Comparison of ENCODE assay signal across 39 mouse cellular contexts in the genomic region with DNA sequence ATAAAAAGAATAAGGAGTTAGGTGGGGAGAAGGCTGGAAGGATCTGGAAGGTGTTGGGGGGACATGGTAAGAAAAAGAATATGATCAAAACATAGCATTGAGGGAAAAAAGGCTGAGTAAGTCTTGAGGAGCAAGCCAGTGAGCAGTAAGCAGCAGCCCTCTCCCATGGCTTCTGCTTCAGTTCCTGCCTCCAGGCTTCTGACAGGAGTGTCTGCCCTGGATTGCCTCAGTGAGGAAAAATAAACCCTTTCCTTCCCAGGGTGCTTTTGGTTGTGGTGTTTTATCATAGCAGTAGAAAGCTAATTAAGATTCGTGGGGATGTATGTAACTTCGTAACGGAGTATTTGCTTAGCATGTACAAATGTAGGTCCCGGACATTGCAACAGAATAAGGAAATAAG. TPM values are rescaled to one million over a fixed set of nuclear protein-coding genes. Genes with fewer than 3 reads are reported as not detected.
"Had no signal": no experiment of that assay in that cellular context is flagged by ENCODE, and none has a peak within 500 bp of the region (broad histone marks: within the 10 kb centered on the region; RNA-seq: fewer than 3 reads in every experiment).

No protein-coding gene starts in this region.

- H3K4me2 ChIP-seq: heart, embryonic 11.5 days; heart, embryonic 12.5 days; heart, embryonic 13.5 days; heart, embryonic 15.5 days; hindbrain, embryonic 12.5 days; hindbrain, embryonic 13.5 days; hindbrain, embryonic 14.5 days; hindbrain, embryonic 15.5 days; intestine, embryonic 15.5 days; kidney, embryonic 15.5 days had no signal

- ATAC-seq: hindbrain, embryonic 16.5 days; hindbrain, postnatal 0 days; inflammation-experienced regulatory T-cells, adult 6 months; intestine, embryonic 15.5 days; intestine, embryonic 16.5 days; intestine, postnatal 0 days had no signal

- H3K27ac ChIP-seq: heart, adult 2 months; heart, embryonic 13.5 days; heart, embryonic 15.5 days; hindbrain, embryonic 10.5 days; hindbrain, embryonic 12.5 days; hindbrain, embryonic 13.5 days; hindbrain, embryonic 14.5 days; hindbrain, embryonic 15.5 days; hindbrain, postnatal 0 days; intestine, embryonic 15.5 days; kidney, embryonic 15.5 days; kidney, postnatal 0 days; layer of hippocampus, adult 2 months had no signal

- H3K4me3 ChIP-seq: heart, adult 2 months; heart, embryonic 12.5 days; heart, embryonic 13.5 days; heart, embryonic 15.5 days; hindbrain, embryonic 10.5 days; hindbrain, embryonic 12.5 days; hindbrain, embryonic 13.5 days; hindbrain, embryonic 15.5 days; intestine, embryonic 15.5 days; kidney, embryonic 15.5 days; layer of hippocampus, adult 2 months had no signal

- H3K27me3 ChIP-seq: heart, embryonic 12.5 days; heart, embryonic 13.5 days; heart, embryonic 15.5 days; hindbrain, embryonic 12.5 days; hindbrain, embryonic 13.5 days; hindbrain, embryonic 15.5 days; intestine, embryonic 15.5 days; kidney, embryonic 15.5 days had no signal

- H3K9me3 ChIP-seq: heart, embryonic 12.5 days; heart, embryonic 13.5 days; heart, embryonic 15.5 days; hindbrain, embryonic 10.5 days; hindbrain, embryonic 12.5 days; hindbrain, embryonic 13.5 days; hindbrain, embryonic 15.5 days; intestine, embryonic 15.5 days; kidney, embryonic 15.5 days had no signal

- H3K9ac ChIP-seq: heart, embryonic 12.5 days; heart, embryonic 13.5 days; heart, embryonic 15.5 days; hindbrain, embryonic 12.5 days; hindbrain, embryonic 13.5 days; hindbrain, embryonic 14.5 days; hindbrain, embryonic 15.5 days; intestine, embryonic 15.5 days; kidney, embryonic 15.5 days had no signal

- H3K4me1 ChIP-seq: heart, embryonic 12.5 days; heart, embryonic 13.5 days; heart, embryonic 15.5 days; hindbrain, embryonic 10.5 days; hindbrain, embryonic 12.5 days; hindbrain, embryonic 13.5 days; hindbrain, embryonic 15.5 days; intestine, embryonic 15.5 days; kidney, embryonic 15.5 days had no signal

- DNase-seq: heart, adult 2 months; heart, postnatal 10 days; heart, postnatal 14 days; heart, postnatal 36 days; heart, postnatal 4 days; kidney, adult 11 months; kidney, adult 18-20 months; kidney, adult 2 months; kidney, adult 8-10 months; kidney, adult 9 months; kidney, postnatal 10 days; kidney, postnatal 14 days; kidney, postnatal 25 days; kidney, postnatal 36 days; kidney, postnatal 4 days; layer of hippocampus, adult 9-11 months; layer of hippocampus, postnatal 36 days had no signal

- H3K36me3 ChIP-seq: heart, embryonic 12.5 days; heart, embryonic 13.5 days; heart, embryonic 15.5 days; hindbrain, embryonic 10.5 days; hindbrain, embryonic 12.5 days; hindbrain, embryonic 13.5 days; hindbrain, embryonic 15.5 days; intestine, embryonic 15.5 days; kidney, embryonic 15.5 days had no signal

RNA-seq across cellular contexts. Expression of gene A930002H24Rik, which starts 39.5 kb away (rescaled TPM):
- total RNA-seq: heart, adult 2 months; heart, postnatal 14 days; heart, postnatal 36 days; hematopoietic stem cell, adult 5-6 weeks; layer of hippocampus, adult 18-20 months; layer of hippocampus, adult 2 months; layer of hippocampus, postnatal 14 days; layer of hippocampus, postnatal 36 days; left cerebral cortex, adult 18-20 months had no signal
- polyA plus RNA-seq: inflammation-experienced regulatory T-cells, adult 6 months had no signal
